Mouse (Mus musculus): ENCODE results near the gene Pgbd5.

Gene Pgbd5

GRCm38 (mm10) chr8:124439558-124439957 lies at the start of gene Pgbd5:
Pgbd5 (minus strand) TSS chr8:124439658.
- DNase-seq (ENCODE audit: low read depth, low spot score), result no peak

DNA sequence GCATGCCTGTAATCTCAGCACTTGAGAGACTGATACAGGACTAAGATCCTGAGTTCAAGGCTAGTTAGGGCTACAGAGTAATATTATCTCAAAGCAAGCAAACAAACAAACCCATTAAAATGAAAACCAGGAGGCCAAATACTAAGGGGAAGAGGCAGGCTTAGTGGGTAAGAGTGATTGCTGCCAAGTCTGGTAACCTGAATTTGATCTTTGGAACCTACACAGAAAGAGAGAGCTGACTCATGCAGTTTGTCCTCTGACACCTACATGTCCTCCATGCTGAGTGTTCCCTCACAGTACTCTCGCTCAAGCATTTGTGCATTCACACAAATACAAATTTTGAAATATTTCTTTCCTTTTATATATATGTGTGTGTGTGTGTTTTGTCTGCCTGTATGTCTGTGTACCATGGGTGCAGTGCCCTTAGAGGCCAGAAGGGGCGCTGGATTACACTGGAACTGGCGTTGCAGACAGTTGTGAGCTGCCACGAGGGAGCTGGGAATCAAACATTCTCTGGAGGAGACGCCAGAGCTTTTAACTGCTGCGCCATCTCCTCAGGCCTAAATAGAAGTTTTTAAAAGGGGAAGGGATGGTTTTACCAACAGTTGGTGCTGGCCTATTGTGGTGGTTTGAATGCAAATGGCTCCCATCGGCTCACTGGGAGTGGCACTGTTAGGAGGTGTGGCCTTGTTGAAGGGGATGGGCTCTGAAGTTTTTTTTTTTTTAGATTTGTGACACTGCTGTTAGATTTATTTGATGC lies 44.1 kb upstream of the Pgbd5 start:
- no peak for DNase-seq (ENCODE audit: low read depth, low spot score)

DNA sequence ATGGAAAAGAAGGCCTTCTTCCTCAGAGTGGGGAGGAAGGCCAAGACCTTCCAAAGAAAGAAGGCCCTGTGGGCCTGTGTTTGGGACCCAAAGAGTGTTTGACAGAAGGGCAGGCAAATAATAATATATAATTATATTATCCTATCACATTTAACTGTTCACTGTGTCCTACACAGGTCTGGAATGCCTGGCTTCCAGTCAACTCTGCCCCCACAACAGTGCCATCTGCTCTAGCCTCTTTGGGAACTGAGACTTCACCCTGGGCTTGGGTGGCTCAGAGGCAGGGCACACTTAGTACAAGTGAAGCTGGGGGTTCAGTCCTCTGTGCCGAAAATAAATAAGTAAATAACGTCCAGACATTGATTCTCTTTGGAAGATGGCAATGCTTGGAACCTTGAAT lies 43.3 kb upstream of the Pgbd5 start:
- no peak for DNase-seq (ENCODE audit: low read depth, low spot score)

GRCm38 (mm10) chr8:124480321-124480720 lies 40.9 kb upstream of the Pgbd5 start:
- DNase-seq (ENCODE audit: low read depth, low spot score), result no peak

GRCm38 (mm10) chr8:124479251-124479650 lies 39.8 kb upstream of the Pgbd5 start:
- no peak for DNase-seq (ENCODE audit: low read depth, low spot score)

GRCm38 (mm10) chr8:124476701-124477100 lies 37.2 kb upstream of the Pgbd5 start:
- peak; percentile 31 for DNase-seq (ENCODE audit: low read depth, low spot score)

- DNase-seq (ENCODE audit: low read depth, low spot score), result no peak
Observed at GRCm38 (mm10) chr8:124475690-124476089, 36.2 kb upstream of the Pgbd5 start.

DNA sequence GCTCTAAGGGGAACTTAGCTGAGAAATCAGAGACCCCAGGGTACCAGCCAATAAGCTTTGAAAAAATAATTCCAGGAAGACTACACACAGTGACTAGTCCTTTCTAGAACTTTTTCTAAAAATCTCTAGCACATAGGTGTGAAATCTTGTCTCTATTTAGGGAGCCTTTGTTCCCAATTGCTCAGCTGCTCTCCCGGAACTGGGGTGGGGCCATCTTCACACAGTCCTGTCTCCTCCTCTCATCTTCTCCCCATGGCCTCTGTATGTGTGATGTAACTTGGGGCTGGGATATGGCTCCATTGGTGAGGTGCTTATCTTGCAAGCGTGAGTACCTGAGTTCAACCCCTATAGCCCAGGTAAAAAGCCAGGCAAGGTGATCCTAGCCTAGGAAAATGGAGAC lies 25.2 kb upstream of the Pgbd5 start:
- no peak for DNase-seq (ENCODE audit: low read depth, low spot score)

DNA sequence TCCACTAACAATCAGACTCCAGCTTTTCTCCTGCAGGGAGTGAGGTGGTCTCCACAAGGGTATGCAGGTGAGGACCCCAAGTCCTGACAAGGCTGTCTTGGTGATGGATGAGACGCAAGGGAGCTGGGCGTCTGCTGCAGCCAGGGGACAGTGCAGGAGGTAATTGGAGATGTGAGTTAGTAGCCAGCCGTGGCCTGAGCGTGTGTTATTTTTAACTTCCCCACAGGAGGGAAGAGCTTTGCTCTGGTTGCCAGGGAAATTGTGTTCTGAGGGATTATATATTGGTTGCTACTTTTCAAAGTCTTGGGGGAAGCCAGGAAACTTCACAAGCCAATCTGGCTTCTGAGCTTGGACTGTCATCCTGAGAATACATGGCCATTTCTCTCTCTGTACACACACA lies 23.7 kb upstream of the Pgbd5 start:
- peak; percentile 13 for DNase-seq (ENCODE audit: low read depth, low spot score)

DNA sequence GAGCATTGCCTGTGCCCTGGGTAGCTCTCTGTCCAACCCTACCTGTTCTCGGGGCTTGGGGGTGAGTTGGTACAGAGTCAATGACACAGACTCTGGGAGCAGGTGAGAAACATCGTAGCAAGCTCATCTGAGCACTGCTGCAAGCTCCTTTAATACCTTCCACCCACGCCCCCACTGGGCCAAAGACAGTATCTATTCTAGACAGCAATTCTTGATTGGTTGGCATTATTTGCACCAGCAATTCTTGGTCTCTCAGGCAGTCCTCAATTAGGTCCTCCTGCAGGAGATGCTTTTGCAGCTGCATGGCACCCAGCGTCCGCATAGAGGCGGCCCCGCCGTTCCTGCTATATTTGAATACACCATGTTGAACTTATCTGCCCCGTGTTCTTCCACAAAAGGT lies 22.7 kb upstream of the Pgbd5 start:
- DNase-seq (ENCODE audit: low read depth, low spot score), result no peak

DNA sequence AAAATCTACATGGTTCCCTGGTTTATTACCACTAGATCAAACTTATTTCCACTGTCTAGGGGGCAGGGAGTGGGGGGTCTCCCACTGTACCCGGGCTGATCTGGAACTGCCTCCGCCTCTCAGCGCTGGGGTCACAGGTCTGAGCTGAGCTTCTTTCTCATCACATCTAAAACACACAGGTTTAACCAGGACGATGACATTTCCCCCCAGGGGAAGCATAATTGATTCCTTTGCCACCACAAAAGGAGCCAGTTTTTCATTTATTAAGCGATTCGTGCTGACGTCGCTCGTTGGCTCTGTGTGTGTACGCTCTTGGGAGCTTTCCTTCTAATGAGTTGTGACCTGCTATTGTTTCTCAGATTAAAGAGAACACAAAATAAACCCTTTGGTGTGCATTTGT lies 21.6 kb upstream of the Pgbd5 start:
- peak; percentile 25 for DNase-seq (ENCODE audit: low read depth, low spot score)

- DNase-seq (ENCODE audit: low read depth, low spot score), result peak; percentile 13
Observed at GRCm38 (mm10) chr8:124460660-124461059, 21.2 kb upstream of the Pgbd5 start.

DNA sequence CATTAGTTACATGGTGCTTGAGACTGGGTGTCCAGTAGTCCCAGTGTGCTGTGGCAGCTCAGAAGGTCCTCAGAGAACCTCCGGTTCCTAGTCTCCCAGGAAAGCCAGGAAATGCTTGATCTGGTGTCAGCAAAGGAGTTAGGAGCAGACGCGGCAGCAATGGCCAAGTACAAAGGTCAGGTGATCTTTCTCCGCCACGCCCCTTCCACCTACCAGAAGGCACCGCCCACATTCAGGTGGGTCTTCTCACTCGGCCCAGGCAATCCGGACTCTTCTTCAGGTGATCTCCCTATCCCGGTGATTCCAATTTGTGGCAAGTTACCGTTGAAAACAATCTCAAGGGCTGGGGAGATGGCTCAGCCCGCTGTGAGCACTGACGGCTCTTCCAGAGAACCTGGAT lies 20.2 kb upstream of the Pgbd5 start:
- DNase-seq (ENCODE audit: low read depth, low spot score), result no peak

- DNase-seq (ENCODE audit: low read depth, low spot score), result no peak
Observed at GRCm38 (mm10) chr8:124455359-124455758, 15.9 kb upstream of the Pgbd5 start.

GRCm38 (mm10) chr8:124450192-124450895 lies 10.9 kb upstream of the Pgbd5 start:
- no peak for DNase-seq (ENCODE audit: low read depth, low spot score)

DNA sequence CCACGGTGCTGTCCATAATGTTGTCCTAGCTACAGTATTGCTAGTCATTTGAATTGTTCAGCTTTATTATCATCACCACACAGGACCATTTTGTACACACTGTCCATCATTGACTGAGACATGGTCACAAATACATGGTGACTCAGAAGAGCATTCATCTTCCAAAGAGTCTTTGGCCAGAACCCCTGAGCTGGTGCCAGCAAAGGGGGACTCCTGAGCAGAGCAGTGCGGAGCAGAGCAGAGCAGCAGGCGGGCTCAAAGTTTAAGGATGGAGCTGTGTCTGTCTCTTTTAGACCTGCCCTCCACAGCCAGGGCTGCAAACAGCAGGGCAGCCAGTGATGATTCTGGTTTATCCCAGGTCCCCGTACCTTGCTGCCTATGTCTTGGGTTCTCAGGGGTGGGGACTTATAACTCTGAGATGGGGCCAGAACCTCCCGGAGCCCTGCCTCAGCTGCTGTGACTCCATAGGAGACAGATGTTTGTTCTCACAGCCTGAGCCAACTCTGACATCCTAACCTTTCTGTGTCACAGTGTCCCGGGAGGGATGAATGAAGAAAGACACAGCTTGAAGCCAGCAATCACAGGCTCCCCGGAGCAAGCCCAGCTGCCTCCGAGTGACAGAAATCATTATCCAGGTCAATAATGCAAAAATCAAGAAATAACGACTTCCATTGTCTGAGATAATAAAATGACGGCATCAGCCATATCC lies 9.7 kb upstream of the Pgbd5 start:
- peak; percentile 50 for DNase-seq (ENCODE audit: low read depth, low spot score)

- DNase-seq (ENCODE audit: low read depth, low spot score), result no peak
Observed at GRCm38 (mm10) chr8:124436741-124437140, 2.7 kb downstream of the Pgbd5 start.

DNA sequence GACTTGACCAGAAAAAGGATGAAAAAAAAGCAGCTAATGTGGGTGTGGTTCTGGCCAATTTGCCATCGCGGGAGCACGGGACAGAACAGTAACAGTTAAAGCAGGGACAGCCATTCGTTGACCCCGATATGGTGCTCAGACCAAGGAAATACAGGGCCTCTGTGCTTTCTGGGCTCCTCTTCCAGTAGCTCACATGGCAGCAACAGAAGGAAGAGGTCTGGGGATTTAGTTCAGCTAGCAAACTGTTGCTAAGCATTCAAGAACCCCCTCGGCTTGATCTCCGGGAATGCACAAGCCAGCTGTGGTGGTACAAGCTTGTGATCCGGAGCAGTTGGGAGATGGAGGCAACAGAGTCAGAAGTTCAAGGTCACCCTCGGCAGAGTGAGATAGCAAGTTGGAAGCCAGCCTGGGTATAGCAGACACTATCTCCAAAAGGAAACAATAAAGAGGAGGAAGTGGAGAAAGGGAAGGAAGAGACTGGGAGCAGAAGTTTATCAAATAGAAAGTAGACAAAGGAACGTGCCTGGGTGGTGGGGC lies 3.7 kb downstream of the Pgbd5 start:
- DNase-seq (ENCODE audit: low read depth, low spot score), result no peak

DNA sequence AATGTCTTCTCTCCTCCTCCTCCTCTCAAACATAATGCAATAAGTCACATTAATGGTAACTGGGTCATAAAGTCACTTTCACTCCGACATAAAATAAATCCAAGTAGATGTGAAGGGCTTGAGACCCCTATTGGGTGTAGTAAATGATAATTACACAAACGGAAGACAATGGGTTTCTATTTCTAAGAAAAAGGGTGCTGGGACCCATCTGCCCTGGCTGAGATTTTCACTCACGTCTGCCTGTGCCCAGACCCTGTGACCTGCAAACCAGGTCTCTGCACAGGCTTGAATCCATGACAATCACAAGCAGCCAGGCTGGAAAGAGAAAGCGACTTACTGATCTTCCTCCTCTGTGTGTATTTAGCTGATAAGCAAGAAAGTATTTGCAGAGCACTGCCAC lies 4.3 kb downstream of the Pgbd5 start:
- DNase-seq (ENCODE audit: low read depth, low spot score), result no peak

DNA sequence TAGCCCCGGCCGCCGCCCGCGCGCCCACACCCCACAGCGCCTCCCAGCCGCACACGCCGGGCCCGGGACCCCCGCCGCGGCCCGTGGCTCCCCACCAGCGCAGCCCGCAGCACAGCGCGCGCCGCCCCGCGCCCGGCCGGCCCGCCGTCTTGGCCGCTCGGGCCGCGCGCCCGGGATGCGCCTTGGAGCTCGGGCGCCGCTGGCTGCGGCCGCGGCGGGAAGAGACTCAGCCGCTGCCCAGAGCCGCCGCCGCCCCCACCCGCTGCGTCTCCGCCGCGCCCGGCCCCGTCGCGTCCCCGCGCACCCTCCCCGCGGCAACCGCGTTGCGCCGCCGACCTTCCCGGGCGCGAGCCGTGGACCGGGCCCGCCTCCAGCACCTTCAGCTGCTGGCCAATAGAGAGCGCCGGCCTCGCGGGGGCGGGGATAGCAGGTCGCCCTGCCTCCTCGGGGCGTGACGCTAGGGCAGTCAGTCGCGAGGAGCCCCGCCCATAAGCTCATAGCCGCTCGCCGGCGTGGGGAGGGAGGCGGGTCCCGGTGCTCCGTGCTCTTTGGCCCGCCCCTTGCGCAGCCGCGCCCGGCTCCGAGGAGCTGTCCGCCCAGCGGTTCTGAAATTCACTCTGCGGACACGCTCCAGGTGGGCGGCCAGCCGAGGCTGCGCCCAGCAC lies 5.2 kb downstream of the Pgbd5 start:
- DNase-seq (ENCODE audit: low read depth, low spot score), result peak; percentile 97

- DNase-seq (ENCODE audit: low read depth, low spot score), result no peak
Observed at GRCm38 (mm10) chr8:124433451-124434125, 5.9 kb downstream of the Pgbd5 start.
